ENCODE assay signal across 9 mouse cellular contexts in the genomic region with DNA sequence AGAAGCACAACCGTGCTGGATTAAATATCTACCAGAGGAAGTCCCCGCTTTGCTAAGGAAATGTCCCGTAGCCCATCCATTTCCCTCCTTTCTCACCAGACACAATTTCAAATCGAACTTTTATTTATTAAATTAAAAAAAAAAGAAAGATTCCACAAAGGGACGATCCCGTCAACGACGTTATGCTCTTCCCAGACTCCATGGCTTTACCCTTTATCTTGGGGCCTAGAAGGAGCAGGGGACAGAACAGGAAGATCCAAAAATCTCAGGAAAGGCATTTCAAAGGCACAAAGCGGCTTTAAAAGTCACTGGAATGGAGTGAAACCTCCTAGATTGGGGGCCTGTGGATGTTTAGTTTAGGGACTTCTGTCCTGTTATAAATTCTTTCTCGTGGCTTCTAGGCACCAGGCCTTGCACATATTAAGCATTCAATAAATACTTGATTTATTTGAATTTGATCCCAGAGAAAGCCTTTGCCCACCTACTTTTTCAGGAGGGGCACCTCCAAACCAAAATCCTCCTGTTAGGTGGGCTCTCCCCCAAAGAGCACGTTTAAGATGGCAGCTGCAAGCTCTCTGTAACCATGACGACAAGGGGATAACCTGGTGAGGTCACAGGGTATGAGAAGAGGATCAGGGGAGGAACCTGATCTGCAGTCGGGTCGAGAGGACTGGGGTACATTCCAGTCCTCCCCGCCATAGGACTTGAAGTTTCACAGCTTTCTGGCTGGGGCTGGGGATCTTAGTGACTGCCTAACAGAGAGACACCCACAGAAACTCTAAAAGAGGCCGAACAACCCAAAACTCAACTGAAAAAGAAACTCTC. TPM values are rescaled to one million over a fixed set of nuclear protein-coding genes. Genes with fewer than 3 reads are reported as not detected.
DNase-seq lines count a peak whose midpoint lies in the region; ATAC-seq lines count a peak whose summit lies in the region.
"Had no signal": no experiment of that assay in that cellular context is flagged by ENCODE, and none has a peak within 500 bp of the region (broad histone marks: within the 10 kb centered on the region; RNA-seq: fewer than 3 reads in every experiment).

No protein-coding gene starts in this region.

- no peaks in the 10 kb centered on the region for H3K9me3 ChIP-seq in intestine, embryonic 15.5 days
- no peaks in the 10 kb centered on the region for H3K9me3 ChIP-seq in intestine, embryonic 16.5 days (ENCODE audit: control insufficient read depth, low read length)
- no peaks in the 10 kb centered on the region for H3K9me3 ChIP-seq in hindbrain, embryonic 12.5 days (replicated peaks)
- H3K9me3 ChIP-seq in midbrain, embryonic 13.5 days, result no peaks in the 10 kb centered on the region

- no peak overlapping the region; the same call in 1 of the 2 replicates for H3K9ac ChIP-seq in intestine, embryonic 15.5 days
- no peak overlapping the region for H3K9ac ChIP-seq in intestine, embryonic 16.5 days (ENCODE audit: low read depth, low read length)
- H3K9ac ChIP-seq in hindbrain, embryonic 12.5 days, result peak overlapping the region; percentile 59; the same call in 1 of the 2 replicates
- H3K9ac ChIP-seq in midbrain, embryonic 13.5 days (replicated peaks), result no peak overlapping the region

- H3K27me3 ChIP-seq in intestine, embryonic 15.5 days (replicated peaks), result peaks cover 37% of the 10 kb centered on the region
- peaks cover 29% of the 10 kb centered on the region for H3K27me3 ChIP-seq in intestine, embryonic 16.5 days (replicated peaks; ENCODE audit: control insufficient read depth, insufficient read depth, low read length)
- H3K27me3 ChIP-seq in hindbrain, embryonic 12.5 days, result peaks cover 40% of the 10 kb centered on the region
- peaks cover 48% of the 10 kb centered on the region for H3K27me3 ChIP-seq in midbrain, embryonic 13.5 days

- H3K4me2 ChIP-seq in intestine, embryonic 15.5 days (replicated peaks), result peak overlapping the region; percentile 99; the same call in 1 of the 2 replicates
- no peak overlapping the region for H3K4me2 ChIP-seq in intestine, embryonic 16.5 days (ENCODE audit: low read depth, low read length)
- peak overlapping the region; percentile 64 for H3K4me2 ChIP-seq in hindbrain, embryonic 12.5 days (replicated peaks)
- peak overlapping the region; percentile 94 for H3K4me2 ChIP-seq in midbrain, embryonic 13.5 days (replicated peaks)

- no peak overlapping the region for H3K27ac ChIP-seq in intestine, embryonic 15.5 days
- no peak overlapping the region for H3K27ac ChIP-seq in intestine, embryonic 16.5 days (ENCODE audit: low read length)
- peak overlapping the region; percentile 82 for H3K27ac ChIP-seq in hindbrain, embryonic 12.5 days
- no peak overlapping the region for H3K27ac ChIP-seq in midbrain, embryonic 13.5 days

- peaks cover 22% of the 10 kb centered on the region for H3K4me1 ChIP-seq in intestine, embryonic 15.5 days (replicated peaks)
- H3K4me1 ChIP-seq in intestine, embryonic 16.5 days (ENCODE audit: control insufficient read depth, insufficient read depth, low read length), result peaks cover 15% of the 10 kb centered on the region
- H3K4me1 ChIP-seq in hindbrain, embryonic 12.5 days, result peaks cover 42% of the 10 kb centered on the region
- H3K4me1 ChIP-seq in midbrain, embryonic 13.5 days (replicated peaks), result peaks cover 31% of the 10 kb centered on the region

- H3K4me3 ChIP-seq in intestine, embryonic 15.5 days (replicated peaks), result no peak overlapping the region; the same call in 1 of the 2 replicates
- no peak overlapping the region for H3K4me3 ChIP-seq in intestine, embryonic 16.5 days (ENCODE audit: low read length)
- H3K4me3 ChIP-seq in hindbrain, embryonic 12.5 days, result no peak overlapping the region
- H3K4me3 ChIP-seq in midbrain, embryonic 13.5 days (replicated peaks), result peak overlapping the region; percentile 51; the same call in 1 of the 2 replicates

- peak; percentile 72 for DNase-seq in embryo, embryonic 10.5 days (ENCODE audit: low spot score)
- no peak for DNase-seq in cerebellum, adult 18-20 months
- no peak for DNase-seq in right cerebral cortex, postnatal 25 days
- DNase-seq: thymus, postnatal 14 days had no signal

- 51% methylated on average over 16 of the region's 16 CpGs for WGBS in intestine, embryonic 15.5 days
- 54% methylated on average over 16 of the region's 16 CpGs for WGBS in intestine, embryonic 16.5 days
- WGBS in hindbrain, embryonic 12.5 days, result 21% methylated on average over 16 of the region's 16 CpGs
- WGBS in midbrain, embryonic 13.5 days, result 23% methylated on average over 16 of the region's 16 CpGs

- ATAC-seq in intestine, embryonic 15.5 days, result no peak
- ATAC-seq in intestine, embryonic 16.5 days, result no peak
- no peak for ATAC-seq in hindbrain, embryonic 12.5 days (ENCODE audit: low FRiP score)
- no peak for ATAC-seq in midbrain, embryonic 13.5 days
- no peak for ATAC-seq in frontal cortex, adult (ENCODE audit: low TSS enrichment)

- H3K36me3 ChIP-seq in intestine, embryonic 15.5 days, result no peaks in the 10 kb centered on the region
- no peaks in the 10 kb centered on the region for H3K36me3 ChIP-seq in intestine, embryonic 16.5 days (ENCODE audit: control insufficient read depth, insufficient read depth, low read length)
- H3K36me3 ChIP-seq in hindbrain, embryonic 12.5 days, result no peaks in the 10 kb centered on the region
- no peaks in the 10 kb centered on the region for H3K36me3 ChIP-seq in midbrain, embryonic 13.5 days

RNA-seq across cellular contexts. Expression of a gene that starts 6.1 kb away (rescaled TPM):
- polyA plus RNA-seq in intestine, embryonic 15.5 days (2015; fragmentation: Nextera tagmentation; extraction: Ambion mirVana), result 58.2 and 62.7 TPM in 2 replicates
- polyA plus RNA-seq in intestine, embryonic 16.5 days (2015; fragmentation: Nextera tagmentation; extraction: Ambion mirVana), result 50.6 and 59.1 TPM in 2 replicates
- 54.6 and 60.9 TPM in 2 replicates for polyA plus RNA-seq in hindbrain, embryonic 12.5 days (2016; fragmentation: Nextera tagmentation; extraction: Ambion mirVana)
- polyA plus RNA-seq in midbrain, embryonic 13.5 days (2015; fragmentation: Nextera tagmentation; extraction: Ambion mirVana), result 41.4 and 44.1 TPM in 2 replicates

RNA-seq across cellular contexts. Expression of a gene that starts 10.3 kb away (rescaled TPM):
- 0.59 and 0.68 TPM in 2 replicates for polyA plus RNA-seq in intestine, embryonic 15.5 days (2015; fragmentation: Nextera tagmentation; extraction: Ambion mirVana)
- 0.50 and 0.60 TPM in 2 replicates for polyA plus RNA-seq in intestine, embryonic 16.5 days (2015; fragmentation: Nextera tagmentation; extraction: Ambion mirVana)
- 1.9 and 2.1 TPM in 2 replicates for polyA plus RNA-seq in hindbrain, embryonic 12.5 days (2016; fragmentation: Nextera tagmentation; extraction: Ambion mirVana)
- polyA plus RNA-seq in midbrain, embryonic 13.5 days (2015; fragmentation: Nextera tagmentation; extraction: Ambion mirVana), result 0.14 and 0.28 TPM in 2 replicates

RNA-seq across cellular contexts. Expression of a gene that starts 25.2 kb away (rescaled TPM):
- polyA plus RNA-seq in intestine, embryonic 15.5 days (2015; fragmentation: Nextera tagmentation; extraction: Ambion mirVana), result 77.8 and 88.4 TPM in 2 replicates
- polyA plus RNA-seq in intestine, embryonic 16.5 days (2015; fragmentation: Nextera tagmentation; extraction: Ambion mirVana), result 75.3 and 80.9 TPM in 2 replicates
- 78.4 and 90.8 TPM in 2 replicates for polyA plus RNA-seq in hindbrain, embryonic 12.5 days (2016; fragmentation: Nextera tagmentation; extraction: Ambion mirVana)
- 93.8 and 105 TPM in 2 replicates for polyA plus RNA-seq in midbrain, embryonic 13.5 days (2015; fragmentation: Nextera tagmentation; extraction: Ambion mirVana)

RNA-seq across cellular contexts. Expression of a gene that starts 30.8 kb away (rescaled TPM):
- 306 and 309 TPM in 2 replicates for polyA plus RNA-seq in intestine, embryonic 15.5 days (2015; fragmentation: Nextera tagmentation; extraction: Ambion mirVana)
- polyA plus RNA-seq in intestine, embryonic 16.5 days (2015; fragmentation: Nextera tagmentation; extraction: Ambion mirVana), result 280 and 283 TPM in 2 replicates
- polyA plus RNA-seq in hindbrain, embryonic 12.5 days (2016; fragmentation: Nextera tagmentation; extraction: Ambion mirVana), result 331 and 402 TPM in 2 replicates
- 472 and 474 TPM in 2 replicates for polyA plus RNA-seq in midbrain, embryonic 13.5 days (2015; fragmentation: Nextera tagmentation; extraction: Ambion mirVana)

RNA-seq across cellular contexts. Expression of a gene that starts 49.2 kb away (rescaled TPM):
- 9.0 and 9.6 TPM in 2 replicates for polyA plus RNA-seq in intestine, embryonic 15.5 days (2015; fragmentation: Nextera tagmentation; extraction: Ambion mirVana)
- 6.8 and 7.2 TPM in 2 replicates for polyA plus RNA-seq in intestine, embryonic 16.5 days (2015; fragmentation: Nextera tagmentation; extraction: Ambion mirVana)
- polyA plus RNA-seq in hindbrain, embryonic 12.5 days (2016; fragmentation: Nextera tagmentation; extraction: Ambion mirVana), result 9.1 and 9.3 TPM in 2 replicates
- polyA plus RNA-seq in midbrain, embryonic 13.5 days (2015; fragmentation: Nextera tagmentation; extraction: Ambion mirVana), result 5.6 TPM in 2 replicates
